Mouse (Mus musculus): ENCODE results near the gene Fiz1.
"Not testable (repeated sequence)": the region's sequence is repeated elsewhere in the genome, so short reads cannot be mapped to it uniquely, and the experiment has no call there.

Fiz1 gene

GRCm38 (mm10) chr7:5037467-5037866 is 23.0 kb upstream of the Fiz1 start:
- DNase-seq (ENCODE audit: low spot score in 2 of 2), result no peak

GRCm38 (mm10) chr7:5037026-5037425 is 22.5 kb upstream of the Fiz1 start:
- DNase-seq (ENCODE audit: low spot score in 2 of 2), result no peak

DNA sequence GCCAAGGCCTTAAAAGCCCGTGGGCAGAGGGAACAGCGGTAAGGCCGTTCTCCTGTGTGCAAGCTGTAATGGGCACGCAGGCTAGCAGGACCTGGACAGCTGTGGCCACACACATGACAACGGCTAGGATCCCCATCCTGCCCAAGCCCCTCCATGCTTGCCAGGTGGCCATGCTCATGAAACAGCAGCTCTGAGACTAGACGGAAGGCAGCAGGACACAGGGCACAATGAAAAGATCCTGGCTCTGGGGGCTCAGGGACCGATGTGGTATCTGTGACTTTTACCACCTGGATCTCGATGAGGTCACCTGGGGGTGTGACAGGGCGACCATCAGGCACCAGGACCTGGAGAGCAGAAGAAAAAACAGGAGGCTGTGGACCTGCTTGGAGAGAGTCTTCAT is 21.6 kb upstream of the Fiz1 start:
- DNase-seq (ENCODE audit: low spot score in 2 of 2), result no peak

DNA sequence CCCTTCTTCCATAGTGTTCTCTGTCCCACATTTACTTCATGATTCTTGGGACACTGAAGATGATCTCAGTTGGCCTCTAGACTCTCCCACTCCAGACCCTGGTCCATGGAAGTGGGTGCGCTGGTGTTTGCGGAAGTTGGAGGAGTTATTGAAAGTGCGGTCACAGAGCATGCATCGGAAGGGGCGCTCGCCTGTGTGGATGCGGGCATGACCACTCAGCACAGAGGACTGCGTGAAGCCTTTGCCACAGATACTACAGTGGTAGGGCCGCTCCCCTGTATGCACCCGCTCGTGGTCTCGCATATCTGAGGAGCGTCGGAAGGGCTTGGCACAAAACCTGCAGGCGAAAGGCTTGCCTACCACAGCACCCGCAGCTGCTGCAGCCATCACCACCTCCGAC is 21.1 kb upstream of the Fiz1 start:
- DNase-seq (ENCODE audit: low spot score in 2 of 2), result no peak

- DNase-seq (ENCODE audit: low spot score in 2 of 2), result no peak
Observed at GRCm38 (mm10) chr7:5033818-5034217, 19.3 kb upstream of the Fiz1 start, which contains the start of gene 4632433K11Rik. 4632433K11Rik (plus strand) TSS chr7:5034118.

GRCm38 (mm10) chr7:5031496-5031895 is 17.0 kb upstream of the Fiz1 start:
- no peak for DNase-seq (ENCODE audit: low spot score in 2 of 2)

DNA sequence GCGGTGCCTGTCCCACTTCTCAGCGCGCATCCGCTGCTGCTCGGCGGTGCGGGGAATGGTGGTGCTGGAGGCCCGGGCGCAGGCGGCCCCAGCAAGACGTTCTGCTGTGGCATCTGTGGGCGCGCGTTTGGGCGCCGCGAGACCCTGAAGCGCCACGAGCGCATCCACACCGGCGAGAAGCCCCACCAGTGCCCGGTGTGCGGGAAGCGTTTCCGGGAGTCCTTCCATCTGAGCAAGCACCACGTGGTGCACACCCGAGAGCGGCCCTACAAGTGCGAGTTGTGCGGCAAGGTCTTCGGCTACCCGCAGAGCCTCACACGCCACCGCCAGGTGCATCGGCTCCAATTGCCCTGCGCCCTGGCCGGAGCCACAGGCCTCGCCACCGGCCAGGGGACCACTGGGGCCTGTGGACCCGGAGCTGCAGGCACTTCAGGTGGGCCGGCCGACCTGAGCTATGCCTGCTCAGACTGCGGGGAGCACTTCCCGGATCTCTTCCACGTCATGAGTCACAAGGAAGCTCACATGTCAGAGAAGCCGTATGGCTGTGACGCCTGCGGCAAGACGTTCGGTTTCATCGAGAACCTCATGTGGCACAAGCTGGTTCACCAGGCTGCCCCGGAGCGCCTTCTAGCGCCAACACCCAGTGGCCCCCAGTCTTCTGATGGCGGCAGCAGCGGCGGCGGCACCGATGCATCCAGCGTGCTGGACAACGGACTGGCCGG is 16.2 kb upstream of the Fiz1 start:
- no peak for DNase-seq (ENCODE audit: low spot score in 2 of 2)

GRCm38 (mm10) chr7:5029946-5030345 is 15.4 kb upstream of the Fiz1 start:
- no peak for DNase-seq (ENCODE audit: low spot score in 2 of 2)

- DNase-seq (ENCODE audit: low spot score in 2 of 2), result no peak
Observed at GRCm38 (mm10) chr7:5029543-5029942, 15.0 kb upstream of the Fiz1 start.

- DNase-seq (ENCODE audit: low spot score in 2 of 2), result no peak
Observed at GRCm38 (mm10) chr7:5021197-5021596, 6.7 kb upstream of the Fiz1 start.

DNA sequence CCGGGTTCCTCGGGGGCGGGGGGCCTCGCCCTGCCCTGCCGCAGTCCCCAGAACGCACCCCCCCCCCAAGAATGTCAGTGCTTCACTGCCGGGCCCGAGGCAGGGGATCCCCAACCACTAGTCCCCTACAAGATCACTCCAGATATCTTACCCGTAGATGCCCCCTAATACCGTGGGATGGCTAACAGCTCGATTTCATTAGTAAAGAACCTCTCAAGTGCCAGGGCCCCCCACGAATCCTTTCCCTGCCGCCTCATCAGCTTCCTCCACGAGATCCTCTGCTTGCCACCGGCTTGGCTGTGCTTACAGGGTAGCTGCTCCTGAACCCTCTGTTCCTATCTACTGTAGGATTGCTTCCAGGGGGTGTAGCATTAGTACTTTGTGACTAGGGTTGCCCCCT is 6.2 kb upstream of the Fiz1 start:
- DNase-seq (ENCODE audit: low spot score in 2 of 2), result no peak

DNA sequence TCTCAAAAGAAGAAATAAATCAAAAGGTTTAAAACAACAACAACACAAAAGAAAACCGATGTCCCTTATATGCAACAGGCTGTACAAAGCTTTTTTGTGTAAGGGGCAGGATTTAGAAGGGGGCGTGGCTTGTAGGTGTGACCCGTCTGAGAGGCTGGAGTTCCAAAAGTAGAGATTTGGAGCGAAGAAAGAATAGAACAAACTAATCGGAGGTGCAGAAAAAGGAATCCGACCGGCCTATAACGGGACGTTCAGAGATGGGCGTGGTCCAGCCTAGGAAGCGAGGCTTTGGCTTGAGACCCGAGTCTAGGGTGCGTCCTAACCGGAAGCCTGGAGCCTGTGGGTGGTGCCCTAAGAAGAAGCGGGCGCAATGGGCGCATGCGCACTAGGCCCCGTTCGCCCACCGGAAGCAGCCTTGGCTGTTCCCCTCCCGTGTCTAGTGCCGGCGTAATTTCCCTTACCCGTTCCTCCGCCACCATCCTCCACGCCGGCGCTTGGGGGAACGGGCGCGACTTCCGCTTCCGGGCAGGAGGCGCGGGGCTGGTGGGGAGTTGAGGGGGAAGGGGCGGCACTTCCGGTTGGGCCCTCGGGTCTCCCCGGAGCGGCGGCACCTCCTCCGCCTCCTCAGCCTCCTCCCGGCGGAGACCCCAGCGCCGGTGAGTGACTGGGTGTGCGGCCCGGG is 5.6 kb upstream of the Fiz1 start, which contains the start of the genes Zfp865 and Ccdc106:
Zfp865 (plus strand) TSS at position 377 of the 682 bp plus-strand sequence.
Ccdc106 (plus strand) TSS at position 554 of the 682 bp plus-strand sequence.
- peak; percentile 99 to 100 for DNase-seq (ENCODE audit: low spot score in 2 of 2)

DNA sequence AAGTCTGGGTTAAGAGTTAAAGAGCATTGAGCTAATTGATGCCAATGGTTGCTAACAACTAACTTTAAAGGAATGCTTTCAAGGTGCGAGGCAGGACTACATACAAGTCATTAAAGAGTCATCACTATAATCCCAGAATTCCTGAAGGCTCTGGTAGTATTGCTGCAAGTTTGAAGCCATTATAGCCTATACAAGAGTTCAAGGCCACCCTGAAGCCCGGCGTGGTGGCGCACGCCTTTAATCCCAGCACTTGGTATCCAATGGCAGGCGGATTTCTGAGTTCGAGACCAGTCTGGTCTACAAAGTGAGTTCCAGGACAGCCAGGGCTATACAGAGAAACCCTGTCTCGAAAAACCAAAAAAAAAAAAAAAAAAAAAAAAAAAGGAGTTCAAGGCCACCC is 5.1 kb upstream of the Fiz1 start:
- DNase-seq (ENCODE audit: low spot score in 2 of 2), result not testable (repeated sequence)

- no peak for DNase-seq (ENCODE audit: low spot score in 2 of 2)
Observed at GRCm38 (mm10) chr7:5017931-5018330, 3.4 kb upstream of the Fiz1 start.

GRCm38 (mm10) chr7:5017352-5017751 is 2.9 kb upstream of the Fiz1 start:
- DNase-seq (ENCODE audit: low spot score in 2 of 2), result no peak

- DNase-seq (ENCODE audit: low spot score in 2 of 2), result no peak
Observed at GRCm38 (mm10) chr7:5016920-5017319, 2.4 kb upstream of the Fiz1 start.

- no peak for DNase-seq (ENCODE audit: low spot score in 2 of 2)
Observed at GRCm38 (mm10) chr7:5016057-5016456, 1.6 kb upstream of the Fiz1 start.

- peak; percentile 85 to 93 for DNase-seq (ENCODE audit: low spot score in 2 of 2)
Observed at GRCm38 (mm10) chr7:5015118-5016001, 863 bp upstream of the Fiz1 start, which contains the start of gene Gm44973. Gm44973 (plus strand) TSS chr7:5015496.

- DNase-seq (ENCODE audit: low spot score in 2 of 2), result no peak
Observed at GRCm38 (mm10) chr7:5012681-5013513, 1.6 kb downstream of the Fiz1 start.

DNA sequence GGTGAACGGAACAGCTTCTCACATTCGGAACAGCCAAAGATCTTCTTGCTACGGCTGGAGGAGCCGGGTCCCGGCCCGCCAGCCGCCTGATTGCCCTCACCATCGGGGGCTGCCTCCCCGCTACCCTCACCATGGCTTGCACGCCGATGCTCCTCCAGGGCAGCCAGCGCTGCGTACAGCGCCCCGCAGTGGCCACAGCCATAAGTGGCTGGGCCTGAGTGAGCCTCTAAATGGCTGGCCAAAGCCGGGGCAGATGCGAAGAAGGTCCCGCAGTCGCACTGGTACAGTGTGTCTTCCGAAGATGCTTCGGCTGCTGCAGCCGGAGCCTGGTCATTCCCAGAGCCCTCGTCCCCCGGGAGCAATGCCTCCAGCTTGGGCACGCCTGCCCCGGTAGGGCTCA is 6.3 kb downstream of the Fiz1 start:
- DNase-seq (ENCODE audit: low spot score in 2 of 2), result no peak

DNA sequence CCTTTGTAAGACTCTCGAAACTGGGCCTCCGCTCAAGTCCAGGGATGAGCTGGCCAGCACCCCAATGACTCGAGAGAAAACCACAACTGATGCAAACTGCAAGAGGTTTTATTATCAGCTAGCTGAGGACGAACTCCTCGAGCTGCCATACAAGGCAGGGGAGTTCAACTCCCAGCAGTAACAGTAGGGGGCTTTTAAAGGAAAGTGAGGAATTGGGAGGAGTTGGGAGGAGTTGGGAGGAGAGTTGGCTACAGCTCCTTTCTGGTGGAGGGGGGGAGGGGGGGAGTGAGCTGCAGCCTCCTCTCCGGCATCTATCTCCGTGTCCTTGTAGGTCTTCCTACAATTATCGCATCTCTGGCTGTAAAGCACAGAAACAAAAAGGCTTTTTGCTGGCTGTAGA is 11.6 kb downstream of the Fiz1 start:
- DNase-seq (ENCODE audit: low spot score in 2 of 2), result not testable (repeated sequence)
